Mouse (Mus musculus) spleen, adult 2 months (tissue): ENCODE results near the gene Tmeff2.

Source experiments
- CTCF ChIP-seq: fragments of 200-500 bp; IDR thresholded peaks from 2 replicates; pipeline ENCODE4 v1.5.1; 2011; ENCODE audit warnings: mild to moderate bottlenecking, inconsistent platforms; ENCODE audit not compliant: insufficient read depth, insufficient read length, insufficient replicate concordance; ENCODE audit errors: extremely low read depth
- POLR2A ChIP-seq: fragments of 200-500 bp; IDR thresholded peaks from 2 replicates; pipeline ENCODE4 v1.6.1; 2011; ENCODE audit warnings: low read depth, low read length, inconsistent platforms

DNA sequence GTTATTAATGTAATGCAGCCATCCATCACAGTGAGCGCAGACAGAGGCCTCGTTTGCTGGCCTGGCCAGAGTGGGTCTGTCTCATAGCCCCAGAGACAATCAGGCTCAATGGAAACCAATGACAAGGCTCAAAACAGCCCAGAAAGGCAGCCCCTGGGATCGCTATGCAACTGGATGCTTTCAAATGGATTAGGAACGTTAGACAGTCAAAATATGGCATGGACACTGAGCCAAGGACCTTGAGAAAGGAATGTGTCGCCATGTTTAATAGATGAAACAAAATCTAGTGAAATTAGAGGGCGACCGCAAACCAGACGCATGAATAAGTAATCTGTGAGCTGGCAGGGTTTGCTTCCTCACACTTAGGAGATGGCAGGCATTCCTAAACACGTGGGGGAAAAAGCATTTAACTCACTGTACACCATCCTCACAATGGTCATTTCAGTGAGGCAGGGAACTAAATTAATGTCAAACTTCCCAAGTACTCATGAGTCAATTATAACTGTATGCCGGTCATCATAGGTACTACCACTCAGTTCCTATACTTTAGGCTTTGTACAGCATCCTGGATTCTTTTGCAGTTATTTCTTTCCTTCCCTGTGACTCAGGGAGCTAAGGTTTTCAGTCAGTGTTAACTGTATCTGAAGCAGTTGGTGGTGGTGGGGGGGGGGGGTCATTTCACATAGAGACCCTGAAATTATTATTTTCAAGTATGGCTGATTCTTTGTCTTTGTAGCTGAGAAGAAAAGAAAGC, 225.4 kb downstream of the Tmeff2 start:
- no peak for TF ChIP-seq CTCF
- TF ChIP-seq POLR2A = no peak
